Mouse (Mus musculus): ENCODE measurements around the gene Surf1. TPM values are rescaled to one million over a fixed set of nuclear protein-coding genes. Genes with fewer than 3 reads are reported as not detected.

Gene Surf1
- polyA plus RNA-seq, 1 experiment from 2014 or later: 44.6 TPM

DNA sequence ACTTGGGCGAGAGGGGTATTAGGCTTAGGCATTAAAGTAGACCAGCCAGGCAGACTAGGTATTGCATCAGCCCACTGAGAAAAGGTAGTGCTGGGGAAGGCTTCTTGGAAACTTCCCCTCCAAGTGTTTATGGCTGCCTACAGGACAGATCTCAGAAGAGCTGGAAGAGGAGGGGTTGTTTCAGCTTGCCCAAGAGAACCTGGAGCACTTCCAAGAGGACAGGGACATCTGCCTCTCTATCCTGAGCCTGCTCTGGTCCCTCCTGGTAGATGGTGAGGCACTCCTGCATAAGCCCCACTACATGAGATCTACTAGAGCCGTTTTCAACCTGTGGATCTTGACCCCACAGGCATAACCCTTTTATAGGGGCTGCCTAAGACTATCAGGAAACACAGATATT, 34.1 kb upstream of the Surf1 start:
- no peak for ATAC-seq (replicated peaks; ENCODE audit: insufficient number of reproducible peaks, insufficient read depth, low FRiP score, low read depth)
- Histone ChIP-seq H3K27me3 (no peaks in the 10 kb centered on the region), H3K4me3 (no peak overlapping the region), H3K4me2 (no peak overlapping the region), H3K36me3 (peaks cover 41% of the 10 kb centered on the region), H3K27ac (no peak overlapping the region), H3K9ac (no peak overlapping the region), H3K4me1 (replicated peaks) (no peaks in the 10 kb centered on the region), H3K9me3 (replicated peaks) (no peaks in the 10 kb centered on the region)
- 84% methylated on average over 2 of the region's 2 CpGs for WGBS

GRCm38 (mm10) chr2:26943253-26943652, 26.9 kb upstream of the Surf1 start:
- Histone ChIP-seq H3K9ac (no peak overlapping the region), H3K4me3 (no peak overlapping the region), H3K4me1 (replicated peaks) (no peaks in the 10 kb centered on the region), H3K9me3 (replicated peaks) (no peaks in the 10 kb centered on the region), H3K27me3 (no peaks in the 10 kb centered on the region), H3K36me3 (no peaks in the 10 kb centered on the region), H3K4me2 (no peak overlapping the region), H3K27ac (no peak overlapping the region)
- ATAC-seq (replicated peaks; ENCODE audit: insufficient number of reproducible peaks, insufficient read depth, low FRiP score, low read depth): no peak
- WGBS: 83% methylated on average over 3 of the region's 3 CpGs

- no peak overlapping the region for H3K4me3 ChIP-seq
- no peaks in the 10 kb centered on the region for H3K27me3 ChIP-seq
- no peak overlapping the region for H3K27ac ChIP-seq
- ATAC-seq (replicated peaks; ENCODE audit: insufficient number of reproducible peaks, insufficient read depth, low FRiP score, low read depth): no peak
- no peaks in the 10 kb centered on the region for H3K4me1 ChIP-seq (replicated peaks)
- H3K9ac ChIP-seq: no peak overlapping the region
- no peak overlapping the region for H3K4me2 ChIP-seq
- H3K36me3 ChIP-seq: no peaks in the 10 kb centered on the region
- WGBS: 40% methylated on average over 5 of the region's 5 CpGs
- no peaks in the 10 kb centered on the region for H3K9me3 ChIP-seq (replicated peaks)
Measured at GRCm38 (mm10) chr2:26941539-26941938, 25.2 kb upstream of the Surf1 start.

- 50% methylated on average over 1 of the region's 1 CpGs for WGBS
Measured at GRCm38 (mm10) chr2:26936425-26936824, 20.1 kb upstream of the Surf1 start.

DNA sequence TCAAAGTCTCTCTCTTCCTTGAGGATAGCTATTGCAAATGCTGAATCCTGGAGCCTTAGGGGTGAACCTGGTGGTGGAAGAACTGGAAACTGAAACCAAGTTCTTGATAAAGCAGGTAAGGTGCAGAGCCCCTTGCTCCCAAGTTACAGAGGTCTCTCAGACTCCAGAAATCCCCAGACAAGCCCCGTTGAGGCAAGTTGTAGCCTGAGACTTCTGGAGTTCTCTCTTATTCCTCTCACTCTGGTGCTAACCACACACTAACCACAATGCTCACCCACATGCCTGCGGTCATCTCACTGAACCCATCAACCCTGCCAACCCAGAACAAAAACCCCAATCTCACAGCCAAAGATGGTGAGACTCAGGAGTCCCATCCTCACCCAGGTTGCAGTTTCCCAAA, 19.0 kb upstream of the Surf1 start:
- WGBS: 78% methylated on average over 2 of the region's 2 CpGs
- Histone ChIP-seq H3K27ac (no peak overlapping the region), H3K36me3 (no peaks in the 10 kb centered on the region; the same call in 1 of the 2 replicates), H3K27me3 (no peaks in the 10 kb centered on the region), H3K4me1 (replicated peaks) (peaks cover 25% of the 10 kb centered on the region), H3K9me3 (replicated peaks) (no peaks in the 10 kb centered on the region), H3K9ac (no peak overlapping the region), H3K4me3 (no peak overlapping the region), H3K4me2 (no peak overlapping the region)
- no peak for ATAC-seq (replicated peaks; ENCODE audit: insufficient number of reproducible peaks, insufficient read depth, low FRiP score, low read depth)

More at GRCm38 (mm10) chr2:26936425-26936824, 20.1 kb upstream of the Surf1 start:
- no peaks in the 10 kb centered on the region for H3K27me3 ChIP-seq
- H3K9me3 ChIP-seq (replicated peaks): no peaks in the 10 kb centered on the region
- ATAC-seq (replicated peaks; ENCODE audit: insufficient number of reproducible peaks, insufficient read depth, low FRiP score, low read depth): no peak
- no peaks in the 10 kb centered on the region for H3K36me3 ChIP-seq
- no peak overlapping the region for H3K4me3 ChIP-seq
- no peak overlapping the region for H3K9ac ChIP-seq
- H3K4me2 ChIP-seq: no peak overlapping the region
- peaks cover 14% of the 10 kb centered on the region for H3K4me1 ChIP-seq (replicated peaks)
- H3K27ac ChIP-seq: no peak overlapping the region

DNA sequence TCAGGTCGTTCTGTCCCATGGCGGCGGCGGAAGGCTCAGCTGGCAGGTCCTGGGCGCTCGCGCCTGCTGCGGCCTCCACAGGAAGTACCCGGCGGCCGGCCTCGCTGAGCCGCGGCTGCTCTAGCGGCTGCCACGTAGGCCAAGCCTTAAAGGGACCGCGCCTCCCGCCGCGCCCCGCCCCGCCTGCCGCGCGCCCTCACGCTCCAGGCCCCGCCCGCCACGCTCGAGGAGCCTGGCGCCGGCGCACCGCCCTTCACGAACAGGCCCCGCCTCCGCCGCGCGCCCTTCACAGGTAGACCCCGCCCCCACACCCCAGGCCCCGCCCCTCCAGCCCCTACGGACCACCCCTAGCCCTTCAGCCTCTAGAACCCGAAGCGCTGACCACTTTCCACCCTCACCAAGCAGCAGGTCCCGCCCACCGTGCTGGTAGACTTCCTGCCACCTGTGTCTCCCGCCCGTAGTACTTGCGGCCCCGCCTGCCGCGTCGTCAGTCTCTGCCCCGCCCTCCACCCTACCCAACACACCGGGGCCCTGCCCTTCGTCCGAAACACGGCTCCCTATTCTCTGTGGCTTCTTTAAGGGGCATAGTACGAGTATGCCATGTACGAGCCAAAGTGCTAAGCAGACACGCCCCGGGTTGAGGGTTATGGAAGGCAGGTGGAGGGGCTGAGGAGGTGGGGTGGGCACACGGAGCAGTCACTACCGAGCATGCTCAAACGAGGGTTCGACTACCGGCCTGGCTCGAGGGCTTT, 17.1 kb upstream of the Surf1 start, which contains the start of the genes Surf4 and Stkld1:
Gene Surf4, minus strand, starts transcription at position 625 of the 752 bp plus-strand sequence.
Gene Stkld1, plus strand, starts transcription at position 744 of the 752 bp plus-strand sequence.
- Histone ChIP-seq H3K9me3 (replicated peaks) (no peaks in the 10 kb centered on the region), H3K4me3 (peak within 1 kb of the TSS; percentile 97), H3K27me3 (no peaks in the 10 kb centered on the region), H3K36me3 (peaks cover 11% of the 10 kb centered on the region), H3K27ac (peak within 1 kb of the TSS; percentile 94), H3K4me2 (peak within 1 kb of the TSS; percentile 69), H3K4me1 (replicated peaks) (peaks cover 40% of the 10 kb centered on the region), H3K9ac (peak within 1 kb of the TSS; percentile 98)
- whole genome bisulfite sequencing: under 1% methylated on average over 45 of the region's 70 CpGs
- ATAC-seq (replicated peaks; ENCODE audit: insufficient number of reproducible peaks, insufficient read depth, low FRiP score, low read depth): peak; percentile 96

- Histone ChIP-seq H3K27ac (peak overlapping the region; percentile 94), H3K4me2 (peak overlapping the region; percentile 69), H3K27me3 (no peaks in the 10 kb centered on the region), H3K36me3 (peaks cover 17% of the 10 kb centered on the region), H3K9ac (peak overlapping the region; percentile 98), H3K4me1 (replicated peaks) (peaks cover 46% of the 10 kb centered on the region), H3K9me3 (replicated peaks) (no peaks in the 10 kb centered on the region), H3K4me3 (peak overlapping the region; percentile 97)
- ATAC-seq (replicated peaks; ENCODE audit: insufficient number of reproducible peaks, insufficient read depth, low FRiP score, low read depth): peak; percentile 55
- 1% methylated on average over 48 of the region's 49 CpGs for WGBS
Measured at GRCm38 (mm10) chr2:26932473-26933303, 16.4 kb upstream of the Surf1 start.

GRCm38 (mm10) chr2:26930390-26930789, 14.1 kb upstream of the Surf1 start:
- Histone ChIP-seq H3K9ac (no peak overlapping the region), H3K4me1 (replicated peaks) (peaks cover 46% of the 10 kb centered on the region), H3K4me2 (no peak overlapping the region), H3K27ac (no peak overlapping the region), H3K27me3 (no peaks in the 10 kb centered on the region), H3K36me3 (peaks cover 32% of the 10 kb centered on the region), H3K4me3 (no peak overlapping the region), H3K9me3 (replicated peaks) (no peaks in the 10 kb centered on the region)
- WGBS: 19% methylated on average over 1 of the region's 1 CpGs
- ATAC-seq (replicated peaks; ENCODE audit: insufficient number of reproducible peaks, insufficient read depth, low FRiP score, low read depth): no peak

- Histone ChIP-seq H3K36me3 (peaks cover 57% of the 10 kb centered on the region), H3K4me2 (no peak overlapping the region), H3K9ac (no peak overlapping the region), H3K27me3 (no peaks in the 10 kb centered on the region), H3K9me3 (replicated peaks) (no peaks in the 10 kb centered on the region), H3K27ac (no peak overlapping the region), H3K4me1 (replicated peaks) (peaks cover 42% of the 10 kb centered on the region), H3K4me3 (no peak overlapping the region)
- WGBS: 83% methylated on average over 6 of the region's 6 CpGs
- no peak for ATAC-seq (replicated peaks; ENCODE audit: insufficient number of reproducible peaks, insufficient read depth, low FRiP score, low read depth)
Measured at GRCm38 (mm10) chr2:26927745-26928476, 11.6 kb upstream of the Surf1 start.

- Histone ChIP-seq H3K36me3 (peaks cover 84% of the 10 kb centered on the region), H3K4me2 (no peak overlapping the region), H3K27ac (peak overlapping the region; percentile 51), H3K9ac (peak overlapping the region; percentile 29), H3K9me3 (replicated peaks) (no peaks in the 10 kb centered on the region), H3K27me3 (no peaks in the 10 kb centered on the region), H3K4me1 (replicated peaks) (peaks cover 18% of the 10 kb centered on the region), H3K4me3 (no peak overlapping the region)
- WGBS: 30% methylated on average over 9 of the region's 9 CpGs
- ATAC-seq (replicated peaks; ENCODE audit: insufficient number of reproducible peaks, insufficient read depth, low FRiP score, low read depth): no peak
Measured at GRCm38 (mm10) chr2:26921784-26922183, 5.5 kb upstream of the Surf1 start.

All from heart, embryonic 15.5 days (tissue).